Mouse (Mus musculus): ENCODE results near the gene D230025D16Rik.

DNA sequence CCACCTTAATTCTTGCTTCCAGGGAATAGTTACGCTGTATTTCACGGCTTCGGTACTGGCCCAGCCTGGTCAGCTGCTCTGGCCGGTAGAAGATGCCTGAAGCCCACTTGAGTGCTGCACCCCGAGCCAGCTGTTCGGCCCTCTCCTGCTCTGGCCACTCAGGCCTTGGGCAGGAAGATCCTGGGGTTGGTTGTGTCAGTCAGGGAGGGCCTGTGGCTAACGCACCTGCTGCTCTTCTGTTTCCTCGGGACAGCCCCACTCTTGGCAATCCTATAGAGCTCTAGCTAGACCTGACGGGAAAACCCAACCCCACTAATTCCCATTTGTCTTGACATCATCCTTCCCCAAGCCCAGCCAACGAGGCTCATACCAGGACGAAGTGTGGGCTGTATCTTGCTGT is 70.3 kb downstream of the D230025D16Rik start:
- TF ChIP-seq CTCF (conservative IDR thresholded peaks at IDR 0.05; ENCODE audit: low read length) (no peak), NANOG (IDR thresholded peaks at IDR 0.05; ENCODE audit: borderline replicate concordance, low read length) (no peak), POU5F1 (IDR thresholded peaks at IDR 0.05; ENCODE audit: borderline replicate concordance, low read length) (no peak)

All from E14TG2a.4 (cell line).